In the genomic region with DNA sequence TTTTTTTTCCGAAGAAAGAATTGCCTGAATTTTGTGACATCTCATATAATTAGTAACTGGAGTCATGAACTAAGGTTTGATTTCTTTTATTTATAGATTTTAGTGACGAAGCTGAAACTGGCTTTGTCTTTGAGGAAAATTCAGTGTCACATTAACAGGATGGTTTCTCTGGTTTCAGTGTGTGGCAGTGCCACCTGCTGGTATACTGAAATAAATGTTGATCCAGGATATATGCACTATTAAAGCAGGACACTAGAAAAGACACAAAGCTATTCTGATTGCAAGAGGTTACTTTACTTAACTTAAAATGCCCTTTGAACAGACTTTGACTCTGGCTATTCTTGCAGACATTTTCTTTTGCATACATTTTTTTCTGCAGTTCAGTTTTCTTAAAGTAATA, we compare ENCODE assay signal across 10 mouse cellular contexts. TPM values are rescaled to one million over a fixed set of nuclear protein-coding genes. Genes with fewer than 3 reads are reported as not detected.
DNase-seq lines count a peak whose midpoint lies in the region; ATAC-seq lines count a peak whose summit lies in the region.
"Had no signal": no experiment of that assay in that cellular context is flagged by ENCODE, and none has a peak within 500 bp of the region (broad histone marks: within the 10 kb centered on the region; RNA-seq: fewer than 3 reads in every experiment).

No protein-coding gene starts in this region.

- DNase-seq in kidney, adult 9 months = peak; percentile 34
- peak; percentile 47 for DNase-seq in CD4-positive, CD25-positive, alpha-beta regulatory T cell, adult 2 months (ENCODE audit: low read depth, low spot score)
- peak; percentile 11 for DNase-seq in Muller cell, postnatal 12 days (ENCODE audit: inconsistent ontology term)
- DNase-seq in embryonic facial prominence, embryonic 14.5 days (ENCODE audit: low spot score) = peak; percentile 62
- DNase-seq in left cerebral cortex, postnatal 14 days (ENCODE audit: low spot score in 2 of 2) = peak; percentile 48 to 72
- peak; percentile 27 for DNase-seq in retina, postnatal 7 days (ENCODE audit: low read depth, low spot score)

- H3K36me3 ChIP-seq in kidney, embryonic 15.5 days = no peaks in the 10 kb centered on the region
- no peaks in the 10 kb centered on the region for H3K36me3 ChIP-seq in embryonic facial prominence, embryonic 14.5 days (ENCODE audit: control insufficient read depth, insufficient read depth, low read length)
- H3K36me3 ChIP-seq: limb, embryonic 13.5 days had no signal

- no peaks in the 10 kb centered on the region for H3K9me3 ChIP-seq in kidney, embryonic 15.5 days (replicated peaks)
- H3K9me3 ChIP-seq in embryonic facial prominence, embryonic 14.5 days (ENCODE audit: control insufficient read depth, low read length) = no peaks in the 10 kb centered on the region
- H3K9me3 ChIP-seq: limb, embryonic 13.5 days had no signal

- H3K4me1 ChIP-seq in kidney, embryonic 15.5 days = no peaks in the 10 kb centered on the region
- H3K4me1 ChIP-seq in embryonic facial prominence, embryonic 14.5 days (ENCODE audit: control insufficient read depth, insufficient read depth, low read length) = no peaks in the 10 kb centered on the region
- H3K4me1 ChIP-seq: limb, embryonic 13.5 days had no signal

- no peak overlapping the region for H3K4me3 ChIP-seq in kidney, embryonic 15.5 days (replicated peaks)
- no peak overlapping the region for H3K4me3 ChIP-seq in embryonic facial prominence, embryonic 14.5 days (ENCODE audit: low read depth, low read length)
- H3K4me3 ChIP-seq: limb, embryonic 13.5 days had no signal

- no peak overlapping the region for H3K27ac ChIP-seq in kidney, embryonic 15.5 days
- no peak overlapping the region for H3K27ac ChIP-seq in embryonic facial prominence, embryonic 14.5 days (replicated peaks; ENCODE audit: low read depth, low read length)

- H3K4me2 ChIP-seq in kidney, embryonic 15.5 days = no peak overlapping the region
- H3K4me2 ChIP-seq in embryonic facial prominence, embryonic 14.5 days (ENCODE audit: low read depth, low read length) = no peak overlapping the region
- H3K4me2 ChIP-seq: limb, embryonic 13.5 days had no signal

- ATAC-seq in kidney, embryonic 15.5 days (replicated peaks; ENCODE audit: low FRiP score) = no peak
- no peak for ATAC-seq in embryonic facial prominence, embryonic 14.5 days (ENCODE audit: low read depth)
- ATAC-seq in erythroid progenitor cell, adult 5-6 weeks (replicated peaks; ENCODE audit: low FRiP score, poor library complexity, severe bottlenecking) = no peak

- no peaks in the 10 kb centered on the region for H3K27me3 ChIP-seq in kidney, embryonic 15.5 days
- no peaks in the 10 kb centered on the region for H3K27me3 ChIP-seq in embryonic facial prominence, embryonic 14.5 days (replicated peaks; ENCODE audit: control insufficient read depth, insufficient read depth, low read length)
- H3K27me3 ChIP-seq: limb, embryonic 13.5 days had no signal

- 30% methylated on average over 2 of the region's 2 CpGs for WGBS in kidney, embryonic 15.5 days
- WGBS in embryonic facial prominence, embryonic 14.5 days = 27% methylated on average over 2 of the region's 2 CpGs

- intact Hi-C loops in left cerebral cortex, postnatal 14 days (cut with DNase I) = loop anchor here (2.0 to 10.0 kb wide), 2 partner anchors 594 to 742 kb away; no protein-coding TSS in a partner anchor

- no peak overlapping the region for H3K9ac ChIP-seq in kidney, embryonic 15.5 days
- H3K9ac ChIP-seq in embryonic facial prominence, embryonic 14.5 days (ENCODE audit: low read depth, low read length) = no peak overlapping the region
- H3K9ac ChIP-seq: limb, embryonic 13.5 days had no signal

RNA-seq across cellular contexts. Expression of gene Pou1f1, which starts 23.3 kb away (rescaled TPM):
- polyA plus RNA-seq in kidney, embryonic 15.5 days (2015; fragmentation: Nextera tagmentation; extraction: Ambion mirVana) = 0.09 TPM in 1 of 2 replicates, not detected in the other
- 0.92 and 1.3 TPM in 2 replicates for polyA plus RNA-seq in embryonic facial prominence, embryonic 14.5 days (2014; fragmentation: Nextera tagmentation; extraction: Ambion mirVana)
- not detected for total RNA-seq in left cerebral cortex, postnatal 14 days (2021)
- total RNA-seq in erythroid progenitor cell, adult 5-6 weeks (2015; ENCODE audit: low replicate concordance) = not detected in 2 replicates
- total RNA-seq in erythroid progenitor cell, adult 5-6 weeks (2017; ENCODE audit: low replicate concordance) = not detected in 2 replicates
- polyA plus RNA-seq: stomach, embryonic 14.5 days had no signal

Comparison
In these comparisons a context has a peak if more than half of its experiments do, and no peak if none do; other contexts are left out.
1. DNase-seq: peak in every context shown above with its lines; median percentile 62 in embryonic facial prominence, embryonic 14.5 days; 60 in left cerebral cortex, postnatal 14 days; 47 in CD4-positive, CD25-positive, alpha-beta regulatory T cell, adult 2 months; 34 in kidney, adult 9 months; 27 in retina, postnatal 7 days; 11 in Muller cell, postnatal 12 days.